Mouse (Mus musculus) bone marrow, adult 2 months (tissue): ENCODE results near the gene Epn2. TPM values are rescaled to one million over a fixed set of nuclear protein-coding genes. Genes with fewer than 3 reads are reported as not detected.

ENCODE experiments used
- H3K27ac ChIP-seq: fragments of 200-500 bp; 2 replicates; pipeline ENCODE4 v1.5.1; 2012; ENCODE audit warnings: low read depth, mild to moderate bottlenecking, control low read depth, inconsistent platforms, low read length; ENCODE audit not compliant: control insufficient read depth, poor library complexity, insufficient read depth
- H3K4me1 ChIP-seq: fragments of 200-500 bp; 2 replicates; pipeline ENCODE4 v1.6.1; 2011; ENCODE audit warnings: low read length; ENCODE audit not compliant: control insufficient read depth, insufficient read depth
- H3K4me3 ChIP-seq: fragments of 200-500 bp; replicated peaks from 2 replicates; pipeline ENCODE3; 2011; ENCODE audit warnings: mild to moderate bottlenecking, low read depth, low read length, control low read depth; ENCODE audit not compliant: control insufficient read depth
- CTCF ChIP-seq: fragments of 200-500 bp; IDR thresholded peaks from 2 replicates; pipeline ENCODE4 v1.5.1; 2011; ENCODE audit warnings: low read length, control low read depth; ENCODE audit not compliant: control insufficient read depth, insufficient read depth
- POLR2A ChIP-seq: fragments of 200-500 bp; IDR thresholded peaks from 2 replicates; pipeline ENCODE4 v1.6.1; 2011; ENCODE audit warnings: low read depth, mild to moderate bottlenecking, control low read depth, low read length, borderline replicate concordance; ENCODE audit not compliant: control insufficient read depth
- WGBS: fragments of 180-500 bp; shearing (Covaris S2); methylation state at CpG from one replicate; pipeline ENCODE4 v1.1.7; 2018; 5-methylcytosine and 5-hydroxymethylcytosine counted together
- polyA plus RNA-seq: library from polyadenylated mRNA; stranded (reverse); fragments of >200 nt; gene quantifications from 2 replicates; pipeline ENCODE4 v1.2.4, GENCODE M21; 2011; ENCODE audit warnings: low replicate concordance; ENCODE audit not compliant: missing spikeins, insufficient read depth, insufficient read length

Gene Epn2
- polyA plus RNA-seq, 1 experiment = 11.3 TPM

- 56% methylated on average over 7 of the region's 7 CpGs for WGBS
- Histone ChIP-seq H3K4me1 (no peaks in the 10 kb centered on the region), H3K4me3 (no peak overlapping the region), H3K27ac (no peak overlapping the region)
- TF ChIP-seq POLR2A = no peak
- no peak for TF ChIP-seq CTCF
Observed at GRCm38 (mm10) chr11:61617293-61617975, 37.9 kb upstream of the Epn2 start.

DNA sequence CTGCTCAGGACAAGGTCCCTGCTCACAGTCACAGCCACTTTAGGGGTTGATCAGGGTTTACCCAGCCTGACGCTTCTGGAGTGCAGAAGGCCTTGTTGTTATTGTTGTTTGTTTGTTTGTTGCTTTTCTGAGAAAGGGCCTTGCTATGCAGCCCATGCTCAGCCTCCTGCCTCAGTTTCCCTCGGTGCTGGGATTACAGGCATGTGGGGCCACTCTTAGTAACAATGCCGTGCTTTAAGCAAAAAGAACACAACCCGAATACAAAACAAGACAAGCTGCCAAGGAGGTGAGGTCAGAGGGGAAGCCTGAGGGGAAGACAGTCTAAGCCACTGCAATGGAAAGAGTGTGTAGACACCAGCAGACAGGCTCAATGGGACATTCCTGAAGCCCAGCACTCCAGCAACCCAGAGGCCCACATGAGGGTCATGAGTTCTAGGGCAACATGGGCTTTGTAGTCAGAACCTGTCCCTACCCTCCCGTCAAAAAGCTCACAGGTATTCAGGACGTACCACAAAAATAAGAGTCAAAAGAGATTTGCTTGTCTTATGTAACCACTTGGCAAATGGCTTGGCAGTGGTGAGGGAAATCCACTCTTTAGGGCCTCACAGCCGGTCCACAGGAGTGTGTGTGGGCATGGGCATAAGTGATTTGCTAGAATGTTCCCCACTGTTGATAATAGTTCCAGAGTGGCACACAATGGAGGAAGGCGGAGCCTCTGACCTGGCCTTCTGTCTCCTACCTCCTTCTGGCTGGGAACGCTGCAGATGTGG is 37.2 kb upstream of the Epn2 start:
- no peak for TF ChIP-seq POLR2A
- TF ChIP-seq CTCF = no peak
- no peak overlapping the region for H3K4me3 ChIP-seq
- H3K4me1 ChIP-seq = no peaks in the 10 kb centered on the region
- H3K27ac ChIP-seq = no peak overlapping the region
- 48% methylated on average over 9 of the region's 9 CpGs for WGBS

- Histone ChIP-seq H3K4me3 (no peak overlapping the region), H3K27ac (no peak overlapping the region), H3K4me1 (no peaks in the 10 kb centered on the region)
- 25% methylated on average over 19 of the region's 22 CpGs for WGBS
- TF ChIP-seq POLR2A (no peak), CTCF (no peak)
Observed at GRCm38 (mm10) chr11:61615686-61616522, 36.4 kb upstream of the Epn2 start.

- WGBS = 32% methylated on average over 5 of the region's 5 CpGs
- TF ChIP-seq CTCF (no peak), POLR2A (no peak)
- H3K4me1 ChIP-seq = no peaks in the 10 kb centered on the region
- H3K27ac ChIP-seq = no peak overlapping the region
- no peak overlapping the region for H3K4me3 ChIP-seq
Observed at GRCm38 (mm10) chr11:61614401-61614800, 34.9 kb upstream of the Epn2 start.

GRCm38 (mm10) chr11:61612116-61612635 is 32.7 kb upstream of the Epn2 start:
- Histone ChIP-seq H3K27ac (no peak overlapping the region), H3K4me1 (no peaks in the 10 kb centered on the region), H3K4me3 (no peak overlapping the region)
- WGBS = 78% methylated on average over 4 of the region's 4 CpGs
- TF ChIP-seq POLR2A (no peak), CTCF (no peak)

DNA sequence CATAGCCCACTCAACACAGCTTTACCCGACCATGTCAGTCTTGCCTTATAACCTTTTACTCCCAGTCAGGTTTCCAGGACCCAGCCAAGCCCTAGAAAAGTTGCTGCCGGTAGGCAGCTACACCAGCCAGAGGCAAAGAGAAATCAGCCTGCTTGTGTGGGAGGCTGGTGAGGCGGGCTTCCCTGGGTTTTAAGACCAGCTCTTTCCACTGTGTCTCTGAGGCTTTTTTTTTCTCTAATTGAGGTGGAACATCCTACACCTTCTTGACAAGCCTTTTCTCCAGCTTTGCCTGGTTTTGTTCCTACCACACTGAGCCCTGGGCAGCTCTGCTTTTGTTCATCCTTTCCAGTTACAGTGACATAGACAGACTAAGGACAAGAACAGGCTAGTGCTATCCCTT is 31.7 kb upstream of the Epn2 start:
- WGBS = 78% methylated on average over 3 of the region's 3 CpGs
- no peak overlapping the region for H3K27ac ChIP-seq
- no peaks in the 10 kb centered on the region for H3K4me1 ChIP-seq
- no peak overlapping the region for H3K4me3 ChIP-seq
- no peak for TF ChIP-seq POLR2A
- no peak for TF ChIP-seq CTCF

DNA sequence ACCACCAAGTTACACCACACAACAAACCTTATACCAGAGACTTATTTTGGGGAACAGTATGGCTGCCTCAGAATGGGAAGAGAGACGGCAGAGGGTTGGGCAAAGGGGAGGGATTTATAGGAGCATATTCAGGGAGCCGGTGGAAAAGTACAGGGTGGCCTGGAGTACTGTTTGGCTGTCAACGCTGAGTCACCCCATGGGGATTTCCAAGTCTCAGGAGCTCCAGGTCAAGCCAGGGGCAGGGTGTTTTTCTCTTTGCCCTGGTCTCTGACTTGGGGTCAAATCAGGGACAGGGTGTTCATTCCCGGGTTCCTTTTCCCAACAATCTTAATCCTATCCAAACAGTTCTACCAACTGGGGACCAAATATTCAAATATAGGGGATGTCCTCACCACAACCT is 28.6 kb upstream of the Epn2 start:
- 74% methylated on average over 4 of the region's 4 CpGs for WGBS
- no peaks in the 10 kb centered on the region for H3K4me1 ChIP-seq
- H3K27ac ChIP-seq = no peak overlapping the region
- TF ChIP-seq CTCF (no peak), POLR2A (no peak)
- no peak overlapping the region for H3K4me3 ChIP-seq

GRCm38 (mm10) chr11:61602705-61603104 is 23.2 kb upstream of the Epn2 start:
- WGBS = 0% methylated on average over 7 of the region's 7 CpGs
- H3K4me3 ChIP-seq = no peak overlapping the region
- H3K27ac ChIP-seq = no peak overlapping the region

More at GRCm38 (mm10) chr11:61602705-61603104, 23.2 kb upstream of the Epn2 start:
- no peak for TF ChIP-seq CTCF
- no peak for TF ChIP-seq POLR2A
- H3K4me1 ChIP-seq = no peaks in the 10 kb centered on the region
